Mouse (Mus musculus): ENCODE results near the gene Hnf1a. TPM values are rescaled to one million over a fixed set of nuclear protein-coding genes. Genes with fewer than 3 reads are reported as not detected.
A peak's percentile ranks its signal among the peaks of the same experiment; 100 is the strongest.

Hnf1a gene
- polyA plus RNA-seq, 2 experiments from 2014 or later, result 0.09 TPM; not detected in 1

DNA sequence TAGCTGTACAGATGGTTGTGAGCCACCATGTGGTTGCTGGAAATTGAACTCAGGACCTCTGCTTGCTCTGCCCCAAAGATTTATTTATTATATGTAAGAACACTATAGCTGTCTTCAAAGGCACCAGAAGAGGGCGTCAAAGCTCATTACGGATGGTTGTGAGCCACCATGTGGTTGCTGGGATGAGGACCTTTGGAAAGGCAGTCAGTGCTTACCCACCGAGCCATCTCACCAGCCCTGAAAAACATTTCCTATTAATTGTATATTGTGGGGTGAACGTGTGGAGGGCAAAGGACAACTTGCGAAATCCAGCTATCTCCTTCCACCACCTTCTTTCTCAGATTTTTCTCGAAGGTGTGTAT, 8.0 kb upstream of the Hnf1a start:
- peak; percentile 45 for ATAC-seq

DNA sequence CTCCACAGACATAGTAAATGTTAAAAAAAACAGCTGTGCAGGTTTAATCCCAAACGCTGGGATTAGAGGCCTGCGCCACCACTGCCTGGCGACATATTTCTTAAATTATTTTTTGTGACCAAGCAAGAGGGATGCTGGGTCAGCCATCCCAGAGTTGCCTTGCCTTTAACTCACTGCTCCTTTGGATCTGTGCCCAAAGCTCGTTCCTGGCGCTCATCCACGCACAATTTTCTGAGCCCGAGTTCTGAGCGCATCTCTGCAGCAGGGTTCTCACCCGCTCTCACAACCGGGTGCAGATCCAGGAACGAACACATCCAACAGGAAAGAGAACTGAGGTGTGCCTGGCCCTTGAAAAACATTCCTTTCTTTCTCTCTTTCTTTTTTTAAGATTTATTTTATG, 7.6 kb upstream of the Hnf1a start:
- no peak for ATAC-seq

DNA sequence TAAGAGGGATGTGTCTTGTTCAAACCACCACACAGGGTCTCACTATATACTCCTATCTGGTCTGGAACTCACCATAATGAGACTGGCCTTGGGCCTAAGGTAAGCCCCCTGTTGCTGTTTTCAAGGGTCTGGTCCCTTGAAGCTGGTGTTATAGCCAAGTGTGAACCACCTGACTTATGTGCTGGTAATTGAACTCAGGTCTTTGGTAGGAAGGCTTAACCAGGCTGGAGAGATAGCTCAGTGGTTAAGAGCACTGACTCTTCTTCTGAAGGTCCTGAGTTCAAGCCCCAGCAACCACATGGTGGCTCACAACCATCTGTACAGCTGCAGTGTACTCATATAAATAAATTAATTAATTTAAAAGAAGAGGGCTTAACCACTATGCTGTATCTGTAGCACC, 6.0 kb upstream of the Hnf1a start:
- ATAC-seq, result no peak

DNA sequence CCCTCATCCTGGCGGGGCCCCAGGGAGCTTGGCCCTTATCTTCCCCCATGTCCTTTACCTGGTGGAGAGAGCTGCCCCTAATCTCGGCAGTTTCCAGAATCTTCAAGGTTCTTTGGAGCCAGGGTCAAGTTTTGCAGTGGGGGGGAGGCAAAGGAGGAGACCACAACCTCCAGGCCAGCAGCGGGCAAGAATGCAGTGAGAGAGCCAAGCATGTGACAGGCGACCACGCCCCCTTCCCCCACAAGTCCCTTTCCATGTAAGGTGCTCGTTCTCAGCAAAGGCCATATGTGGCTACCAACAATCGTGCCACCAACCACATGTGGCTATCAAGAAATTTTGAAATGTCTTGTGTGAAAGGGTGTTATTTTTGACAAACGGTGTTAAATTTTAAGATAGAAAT, 2.2 kb upstream of the Hnf1a start:
- ATAC-seq, result no peak

DNA sequence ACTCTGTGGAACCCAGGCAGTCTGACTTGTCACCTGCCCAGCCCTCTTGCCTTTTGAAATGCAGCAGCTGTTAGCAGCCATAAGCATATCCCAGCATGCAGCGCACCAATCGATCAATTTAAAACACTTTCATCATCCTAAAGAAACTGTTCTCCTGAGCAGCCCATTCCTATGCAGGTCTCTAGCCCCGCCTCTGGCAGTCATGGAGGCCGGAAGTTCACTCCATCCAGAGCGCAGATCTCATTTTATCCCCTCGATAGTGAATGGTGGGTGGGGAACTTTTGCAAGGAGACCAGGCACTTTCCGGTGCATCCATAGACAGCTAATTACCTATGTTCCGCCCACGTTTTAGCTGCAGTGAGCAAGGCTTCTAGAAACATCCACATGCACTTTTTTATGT, 1.3 kb upstream of the Hnf1a start:
- no peak for ATAC-seq

DNA sequence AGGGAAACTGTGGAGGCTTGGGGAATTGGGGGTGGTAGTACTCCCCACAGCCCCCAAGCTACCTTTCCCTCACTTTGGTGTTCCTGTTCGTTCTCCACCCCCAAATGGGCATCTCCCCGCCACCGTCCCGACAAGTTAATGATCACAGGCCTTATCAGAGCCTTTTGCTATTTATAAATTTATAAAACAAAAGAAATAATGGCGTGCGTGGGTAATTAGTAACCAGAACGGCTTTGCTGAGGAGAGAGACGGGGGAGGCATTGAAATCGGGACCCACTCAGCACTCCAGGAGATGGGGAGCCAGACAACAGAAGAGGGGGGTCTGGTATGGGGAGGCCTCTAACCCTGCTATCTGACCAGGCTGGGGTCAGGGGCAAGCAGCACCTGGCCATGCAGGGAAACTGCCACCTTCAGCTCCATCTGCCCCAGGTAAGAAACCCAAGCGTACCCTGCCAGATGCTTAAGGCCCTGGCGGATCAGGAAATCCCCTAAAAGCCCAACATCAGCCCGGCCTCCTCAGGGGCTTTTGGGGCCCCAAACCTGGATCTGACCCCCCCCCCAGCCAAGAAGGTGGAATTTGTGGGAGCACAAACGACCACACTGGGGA, 1.2 kb downstream of the Hnf1a start:
- no peak for ATAC-seq

DNA sequence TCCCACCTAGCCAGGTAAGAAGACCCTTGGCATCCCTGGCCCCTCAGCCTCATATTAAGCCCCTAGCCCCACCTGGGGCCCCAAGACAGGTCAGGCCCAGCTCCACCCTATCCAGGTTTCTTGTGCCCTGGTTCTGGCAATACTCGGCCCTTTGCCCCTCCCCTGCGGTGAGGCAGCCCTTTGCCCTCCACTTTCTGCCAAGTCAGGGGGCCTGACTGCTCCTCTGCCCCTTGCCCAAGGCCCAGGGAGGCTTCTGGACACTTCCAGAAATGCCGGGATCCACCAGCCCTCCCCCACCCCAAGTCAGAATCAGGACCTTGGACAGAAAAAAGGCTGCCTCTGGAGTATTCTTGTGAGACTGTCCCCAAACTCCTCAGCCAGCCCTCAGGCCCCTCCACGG, 1.8 kb downstream of the Hnf1a start:
- no peak for ATAC-seq

DNA sequence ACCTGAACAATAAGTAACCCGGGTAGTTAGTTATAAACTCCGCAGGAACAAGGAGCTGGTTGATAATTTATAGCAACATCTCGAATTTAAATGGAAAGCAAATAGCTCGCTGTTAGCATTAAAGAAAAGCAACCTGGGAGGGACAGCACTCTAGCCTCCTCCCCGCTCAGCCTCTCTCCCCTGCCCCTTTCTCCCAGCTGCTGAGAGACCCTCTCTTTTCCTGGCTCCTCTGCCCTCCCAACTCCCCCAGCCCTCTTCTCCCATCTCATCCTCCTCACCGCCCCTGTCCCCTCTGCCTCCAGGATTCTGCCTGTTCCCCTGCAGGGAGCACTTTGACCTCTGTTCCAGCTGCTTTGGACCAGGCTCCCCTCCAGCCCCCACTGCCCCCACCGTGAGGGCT, 2.2 kb downstream of the Hnf1a start:
- ATAC-seq, result no peak

DNA sequence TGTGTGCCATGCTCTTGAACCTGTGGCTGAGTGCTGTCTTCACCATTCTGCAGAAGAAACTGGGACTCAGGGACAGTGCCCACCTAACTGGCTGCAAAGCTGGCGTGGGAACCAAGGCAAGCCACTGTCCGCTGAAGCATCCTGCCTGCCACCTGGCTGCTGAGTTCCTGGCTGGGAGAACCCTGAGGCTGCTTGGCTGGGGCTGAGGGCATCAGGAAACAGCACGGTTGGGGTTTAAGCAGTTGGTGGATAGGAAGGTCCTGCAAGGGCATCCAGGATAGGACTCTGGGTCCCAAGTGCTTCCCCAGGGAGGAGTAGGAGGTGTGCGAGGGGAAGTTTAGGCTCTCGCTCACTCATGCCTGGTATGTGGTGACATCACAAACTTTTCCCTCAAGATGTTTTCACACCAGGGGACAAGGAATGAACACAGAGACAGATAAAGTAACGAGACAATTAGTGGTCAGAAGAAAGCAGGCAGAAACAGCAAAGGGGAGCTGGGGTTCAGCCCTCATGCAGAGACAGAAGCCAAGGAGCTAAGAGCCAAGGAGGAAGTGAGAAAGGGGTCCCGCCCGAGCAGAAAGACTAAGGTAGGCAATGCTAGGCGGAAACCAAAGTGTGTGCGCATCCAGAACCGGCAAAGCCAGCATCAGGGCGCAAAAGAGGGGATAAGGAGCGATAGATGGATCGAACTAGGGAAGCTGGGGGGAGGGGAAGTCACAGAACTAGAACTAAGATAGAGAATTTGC, 3.2 kb downstream of the Hnf1a start:
- ATAC-seq, result no peak

DNA sequence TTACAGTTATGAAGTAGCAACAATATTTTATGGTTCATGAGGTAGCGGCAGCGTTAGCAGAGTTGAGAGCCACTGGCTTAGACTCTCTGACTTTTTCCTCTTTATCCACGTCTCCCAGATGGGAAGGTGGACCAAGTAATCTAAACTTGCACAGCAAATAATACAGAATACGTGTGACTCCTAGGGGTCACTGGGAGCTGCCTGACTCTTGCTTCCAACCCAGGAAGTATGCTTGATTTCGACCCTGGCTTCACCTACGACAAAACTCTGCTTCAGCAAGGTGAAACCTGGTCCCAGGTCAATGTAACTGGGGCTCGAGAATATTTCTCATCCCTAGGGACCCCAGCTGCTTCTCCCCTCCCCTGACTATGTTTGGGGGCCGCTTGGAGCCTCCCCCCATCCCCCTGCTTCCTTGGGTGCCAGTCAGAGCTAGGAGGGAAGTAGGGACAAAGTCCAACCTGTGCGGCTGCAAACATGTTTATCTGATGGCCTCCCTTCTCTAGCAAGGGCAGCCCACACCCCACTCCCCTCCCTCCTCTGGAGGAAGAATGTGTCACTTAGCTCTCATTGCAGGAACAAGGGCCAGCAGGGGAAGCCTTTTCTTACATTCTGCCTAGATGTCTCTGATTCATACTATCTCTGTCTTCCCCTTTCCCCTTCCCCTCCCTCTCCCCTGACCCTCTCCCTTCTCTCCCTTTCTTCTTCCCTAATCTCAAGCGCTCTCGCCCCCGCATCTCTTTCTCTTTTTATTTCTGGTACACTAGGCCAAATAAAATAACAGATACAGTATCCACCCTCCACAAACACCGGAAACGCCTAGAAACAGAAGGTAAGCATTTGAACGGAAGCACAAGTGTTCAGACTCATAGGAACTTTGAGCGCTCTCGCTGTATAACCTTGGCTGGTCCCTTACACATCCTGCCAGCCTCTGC, 5.7 kb downstream of the Hnf1a start:
- ATAC-seq, result no peak

DNA sequence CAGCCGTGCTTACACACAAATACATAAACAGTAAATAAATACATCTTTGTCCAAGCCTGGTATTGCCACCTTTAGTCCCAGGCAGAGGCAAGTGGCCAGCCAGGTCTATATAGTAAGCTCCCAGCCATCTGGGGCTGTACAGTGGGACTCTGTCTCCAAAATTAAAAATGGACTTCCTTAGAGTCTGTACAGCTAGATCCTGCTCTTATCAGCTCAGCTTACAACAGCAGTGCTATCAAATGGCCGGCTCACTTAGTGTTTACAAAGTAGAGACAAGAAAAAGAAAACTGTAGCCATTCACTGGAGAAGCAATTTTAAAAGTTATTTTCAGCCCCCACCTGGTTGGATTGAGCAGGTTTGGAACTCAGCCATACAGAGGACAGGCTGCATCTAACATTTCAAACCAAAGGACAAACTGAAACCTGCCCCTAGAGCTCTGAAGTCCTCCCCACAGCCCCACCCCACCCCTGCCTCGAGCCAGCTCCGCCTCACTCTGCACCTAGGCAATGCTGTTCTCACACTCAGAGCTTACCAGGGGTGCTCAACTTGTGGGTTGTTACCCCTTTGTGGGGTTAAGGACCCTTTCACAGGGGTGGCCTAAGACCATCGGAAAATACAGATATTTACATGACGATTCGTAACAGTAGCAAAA, 6.5 kb downstream of the Hnf1a start:
- no peak for ATAC-seq

DNA sequence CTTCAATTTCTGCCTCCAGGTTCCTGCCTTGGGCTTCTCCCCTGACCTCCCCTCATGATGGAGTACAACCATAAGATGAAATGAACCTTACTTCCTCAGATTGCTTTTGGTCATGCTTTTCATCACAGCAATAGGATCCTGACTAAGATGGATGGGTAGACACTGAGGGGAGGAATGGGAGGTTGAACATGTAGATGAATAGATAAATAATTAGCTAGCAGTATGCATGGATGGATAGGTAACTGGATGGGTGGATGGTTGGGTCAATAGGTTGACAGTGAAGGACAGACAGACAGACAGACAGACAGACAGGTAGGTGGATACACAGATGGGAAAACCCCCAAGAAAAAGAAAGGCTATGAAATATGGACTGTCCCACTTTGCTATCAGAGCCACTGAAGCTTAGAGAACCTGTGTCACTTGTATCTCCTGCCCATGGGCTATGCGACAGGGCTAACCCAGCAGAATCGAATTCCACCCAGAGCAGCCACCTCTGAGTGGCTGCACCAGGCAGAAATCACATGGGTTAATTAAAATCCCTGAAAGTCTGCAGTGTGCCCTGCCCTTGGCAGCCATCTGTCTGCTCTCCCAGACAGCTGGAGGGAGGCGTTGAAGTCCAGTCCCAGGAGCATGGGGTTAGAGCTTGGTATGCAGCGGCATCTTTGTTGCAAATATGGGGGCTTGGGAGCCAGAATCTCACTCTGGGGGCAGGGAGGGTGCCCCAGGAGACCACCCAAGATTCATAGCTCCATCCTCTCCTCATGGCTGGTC, 9.1 kb downstream of the Hnf1a start:
- no peak for ATAC-seq

DNA sequence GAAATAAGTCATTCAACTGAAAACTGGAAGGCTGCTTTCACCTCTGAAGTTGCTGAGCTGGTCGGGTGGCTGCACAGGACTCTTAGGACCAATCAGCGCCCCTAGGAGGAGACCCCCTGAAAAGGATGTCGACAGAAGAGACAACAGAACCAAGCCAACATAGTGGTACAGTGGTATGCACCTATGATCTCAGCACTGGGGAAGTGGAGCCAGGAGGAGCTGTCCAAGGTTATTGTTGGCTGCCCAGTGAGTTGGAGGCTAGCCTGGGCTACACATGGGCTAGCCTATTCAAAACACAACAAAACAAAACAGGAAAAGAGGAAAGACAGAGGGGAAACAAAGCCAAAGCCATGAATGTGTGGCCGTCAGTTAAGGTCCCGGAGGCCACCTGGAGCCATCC, 12.8 kb downstream of the Hnf1a start:
- no peak for ATAC-seq

DNA sequence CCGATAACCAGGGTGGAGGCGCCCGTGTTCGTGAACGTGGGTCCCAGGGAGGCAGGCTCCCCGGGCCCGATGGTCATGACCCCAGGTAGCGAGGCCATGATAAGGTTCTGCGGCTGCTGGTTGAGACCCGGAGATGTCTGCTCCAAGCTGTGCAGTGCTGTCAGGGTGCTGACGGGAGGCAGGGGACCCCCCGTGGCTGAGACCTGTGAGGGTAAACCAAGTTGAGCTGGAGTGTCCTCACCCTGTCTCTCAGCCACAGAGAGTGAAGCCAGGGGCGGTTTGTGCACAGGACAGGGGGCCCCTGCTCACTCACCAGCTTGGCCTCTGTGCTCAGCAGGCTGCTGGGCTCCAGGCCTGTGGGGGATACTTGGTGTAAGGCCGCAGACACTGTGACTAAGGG, 17.6 kb downstream of the Hnf1a start:
- no peak for ATAC-seq

DNA sequence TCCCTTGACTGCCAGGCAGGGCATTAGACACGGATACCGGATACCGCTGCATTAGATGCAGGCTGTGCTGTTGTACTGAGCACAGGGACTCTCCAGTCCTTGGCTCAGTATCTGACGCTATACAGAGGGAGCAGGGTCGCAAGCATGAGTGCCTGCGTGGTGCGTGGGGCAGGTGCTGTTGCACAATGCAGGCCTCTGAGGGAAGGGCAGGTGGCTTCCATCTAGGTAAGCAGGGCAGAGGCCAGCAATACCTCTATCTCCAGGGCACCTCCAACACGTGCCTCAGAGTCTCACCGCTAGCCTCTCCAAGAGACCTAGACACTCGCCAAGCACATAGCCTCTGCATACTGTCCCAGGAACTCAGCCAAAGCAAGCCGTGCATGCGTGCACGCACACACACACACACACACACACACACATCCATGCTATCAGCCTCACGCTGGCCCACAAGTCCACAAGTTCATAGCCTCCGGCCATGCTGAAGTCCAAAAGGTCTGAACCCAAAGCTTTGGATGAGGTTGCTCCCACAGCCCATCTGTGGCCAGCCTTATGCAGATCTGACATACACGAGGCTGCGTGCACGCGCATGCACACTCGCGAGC, 19.5 kb downstream of the Hnf1a start:
- no peak for ATAC-seq

DNA sequence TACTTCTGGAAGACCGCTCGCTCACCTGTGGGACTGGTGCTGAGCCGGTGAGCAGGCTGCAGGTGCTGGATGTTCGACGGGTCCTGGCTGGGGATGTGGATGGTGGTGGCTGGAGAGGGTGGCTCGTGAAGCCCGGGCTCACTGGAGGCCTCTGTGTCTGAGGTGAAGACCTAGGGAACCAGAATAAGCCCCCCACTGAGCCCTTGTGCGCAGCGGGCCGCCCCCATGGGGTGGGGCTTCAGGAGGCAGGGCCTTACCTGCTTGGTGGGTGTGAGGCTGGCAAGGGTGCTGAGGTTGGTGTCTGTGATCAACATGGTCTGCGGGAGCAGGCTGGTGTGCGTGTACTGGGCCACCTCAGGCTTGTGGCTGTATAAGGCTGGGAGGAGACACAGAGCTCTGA, 20.2 kb downstream of the Hnf1a start:
- no peak for ATAC-seq

DNA sequence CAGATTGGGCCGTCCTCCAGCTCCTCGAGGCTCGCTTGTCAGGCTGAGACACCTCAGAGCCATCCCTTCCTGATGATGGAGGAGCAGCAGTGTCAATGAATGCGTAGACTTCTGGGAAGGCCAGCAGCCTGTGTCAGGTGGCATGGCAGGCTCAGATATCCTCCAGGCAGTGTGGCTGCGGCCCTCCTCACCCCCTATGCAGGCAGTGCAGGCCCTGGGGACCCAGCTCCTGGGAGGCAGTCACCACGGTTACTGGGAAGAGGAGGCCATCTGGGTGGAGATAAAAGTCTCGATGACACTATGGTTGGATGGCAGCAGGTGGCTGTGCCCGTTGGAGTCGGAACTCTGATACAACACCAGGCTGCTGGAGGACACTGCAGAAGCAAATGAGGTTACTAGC, 21.1 kb downstream of the Hnf1a start:
- ATAC-seq, result no peak

DNA sequence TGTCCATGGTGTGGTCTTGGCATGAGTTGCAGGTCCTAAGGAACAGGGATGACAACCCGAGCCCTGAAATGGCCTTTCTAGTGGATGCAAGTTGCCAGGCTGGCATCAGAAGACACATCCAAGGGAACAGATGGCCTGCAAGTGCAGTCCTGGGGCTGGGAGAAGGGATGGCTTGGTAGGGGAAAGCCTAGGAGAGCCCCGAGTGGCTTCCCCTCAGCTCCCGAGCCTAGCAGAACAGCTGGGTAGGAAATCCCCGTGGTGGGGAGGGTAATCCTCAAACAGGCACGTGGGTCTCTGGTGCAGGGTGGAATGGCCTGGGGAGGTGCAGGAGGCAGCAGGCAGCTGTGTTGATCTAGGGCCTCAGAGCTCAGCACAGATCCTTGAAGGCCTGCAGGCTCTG, 21.6 kb downstream of the Hnf1a start:
- ATAC-seq, result no peak

DNA sequence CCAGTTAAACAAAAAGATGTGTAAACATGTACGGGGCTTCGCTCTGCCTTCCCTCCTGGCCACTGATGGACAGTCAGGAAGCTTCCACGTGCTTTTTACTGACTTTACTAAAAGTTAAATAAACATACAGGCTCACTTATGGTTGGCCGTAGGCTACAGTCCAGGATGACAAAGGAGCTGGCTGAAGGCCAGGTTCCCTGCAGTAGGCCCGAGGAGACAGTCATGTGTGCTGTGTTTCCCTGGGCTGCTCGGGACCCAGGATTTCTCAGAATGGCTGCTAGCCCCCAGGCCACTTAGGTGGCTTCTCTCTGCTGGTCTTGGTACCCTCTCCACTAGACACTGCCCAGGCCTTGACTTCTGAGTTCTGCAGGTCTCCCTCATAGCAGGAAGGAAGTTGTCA, 22.0 kb downstream of the Hnf1a start:
- no peak for ATAC-seq

DNA sequence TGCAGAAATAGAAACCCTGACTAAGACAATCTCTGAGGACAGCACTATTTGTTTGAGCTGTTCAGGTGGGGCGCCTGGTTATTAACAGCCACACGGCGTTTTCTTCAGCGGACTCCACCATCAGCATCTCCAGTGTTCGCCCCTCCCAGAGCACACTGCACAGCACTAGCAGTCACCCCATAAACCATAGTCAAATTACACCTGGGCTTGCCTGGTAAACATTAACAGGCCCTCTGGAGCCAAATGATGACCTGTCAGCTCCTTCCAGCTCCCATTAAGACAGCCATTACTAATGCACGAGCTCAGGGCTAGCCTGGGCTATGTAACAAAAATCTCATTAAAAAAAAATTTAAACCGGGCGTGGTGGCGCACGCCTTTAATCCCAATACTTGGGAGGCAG, 25.8 kb downstream of the Hnf1a start:
- no peak for ATAC-seq

DNA sequence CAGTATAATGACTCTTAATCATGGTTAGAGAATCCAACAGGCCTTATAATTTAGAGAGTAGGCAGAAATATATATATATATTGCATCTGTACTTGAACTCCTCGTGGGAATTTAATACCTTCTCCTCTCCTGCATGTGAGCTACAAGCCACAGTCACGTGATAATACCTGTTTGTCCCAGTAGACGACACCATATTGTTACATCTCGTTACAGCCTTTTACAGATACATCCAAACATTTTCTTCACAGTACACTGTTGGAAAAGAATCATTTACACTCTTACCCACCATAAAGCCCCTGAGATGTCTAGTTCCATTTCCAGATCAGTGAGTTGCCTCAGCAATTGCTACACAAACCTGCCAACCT, 28.1 kb downstream of the Hnf1a start:
- ATAC-seq, result no peak

Measured in CD4-positive, CD25-positive, alpha-beta regulatory T cell, adult 4 months (primary cell).